Mouse (Mus musculus): ENCODE data around the gene Trf.

The Trf gene

GRCm38 (mm10) chr9:103230151-103230951 is at the start of gene Trf, which contains the start of gene Gm20425:
TSS of gene Trf (minus strand) at chr9:103230444.
TSS of gene Gm20425 (minus strand) at chr9:103230307.
- peak; percentile 28 to 29 for DNase-seq

- DNase-seq = no peak
These were observed 46.6 kb upstream of the Trf start for GRCm38 (mm10) chr9:103276876-103277275.

DNA sequence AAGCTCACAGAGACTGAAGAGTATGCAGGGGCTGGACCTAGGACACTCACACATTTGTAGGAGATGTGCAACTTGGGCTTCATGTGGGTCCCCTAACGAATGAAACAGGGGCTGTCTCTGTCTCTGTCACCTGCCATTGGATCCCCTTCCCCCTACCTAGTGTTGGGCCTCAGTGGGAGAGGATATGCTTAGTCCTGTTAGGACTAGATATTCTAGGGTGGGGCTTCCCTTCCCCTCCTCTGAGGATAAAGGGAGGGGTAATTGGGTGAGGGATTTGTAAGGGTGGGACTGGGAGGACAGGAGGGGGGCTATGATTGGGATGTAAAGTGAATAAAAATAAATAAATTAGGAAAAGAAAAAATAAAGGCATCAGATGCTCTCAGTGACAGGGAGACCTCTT is 45.4 kb upstream of the Trf start:
- no peak for DNase-seq

- no peak for DNase-seq
These were observed 44.6 kb upstream of the Trf start for GRCm38 (mm10) chr9:103274819-103275218.

- no peak for DNase-seq
These were observed 40.9 kb upstream of the Trf start for GRCm38 (mm10) chr9:103271104-103271503.

DNA sequence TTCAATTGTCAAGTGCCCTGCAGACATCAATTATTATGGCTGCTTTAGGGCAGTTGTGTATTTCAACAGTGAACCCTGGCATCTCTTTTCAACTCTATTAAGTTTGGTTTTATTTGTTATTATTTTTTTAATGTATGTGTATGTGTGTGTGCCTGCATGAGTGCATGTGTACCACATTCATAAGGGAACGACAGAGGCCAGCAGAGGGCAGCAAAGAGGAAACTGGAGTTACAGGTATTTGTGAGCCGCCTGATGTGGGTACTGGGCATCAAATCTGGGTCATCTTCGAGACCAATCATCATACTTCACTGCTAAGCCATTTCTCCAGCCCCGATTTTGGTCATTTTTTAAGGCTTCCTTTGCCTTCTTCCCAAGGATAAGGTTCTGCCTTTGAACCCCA is 35.5 kb upstream of the Trf start:
- DNase-seq = no peak

- no peak for DNase-seq
These were observed 22.7 kb upstream of the Trf start for GRCm38 (mm10) chr9:103252906-103253305.

GRCm38 (mm10) chr9:103248618-103249017 is 18.4 kb upstream of the Trf start:
- no peak for DNase-seq

GRCm38 (mm10) chr9:103246526-103247168 is 16.4 kb upstream of the Trf start:
- DNase-seq = no peak

DNA sequence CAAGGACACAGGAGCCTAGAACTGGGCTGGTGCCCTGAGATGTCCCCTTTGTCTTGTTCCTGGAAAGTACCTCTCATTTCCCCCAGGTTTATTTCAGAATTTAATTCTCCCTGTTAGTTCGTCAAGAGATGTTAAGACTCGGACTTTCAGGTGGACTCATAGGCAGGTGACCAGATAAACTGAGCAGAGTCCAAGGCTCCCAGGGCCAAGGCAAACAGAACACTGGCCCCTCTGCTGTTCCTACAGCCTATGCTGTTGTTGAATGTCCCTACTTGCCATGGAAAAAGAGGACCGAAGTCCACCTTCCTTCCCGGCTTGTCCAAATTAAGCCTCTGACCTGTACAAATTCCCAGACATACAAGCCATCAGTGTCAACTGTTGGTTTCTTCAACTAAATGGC is 13.4 kb upstream of the Trf start:
- DNase-seq = no peak

DNA sequence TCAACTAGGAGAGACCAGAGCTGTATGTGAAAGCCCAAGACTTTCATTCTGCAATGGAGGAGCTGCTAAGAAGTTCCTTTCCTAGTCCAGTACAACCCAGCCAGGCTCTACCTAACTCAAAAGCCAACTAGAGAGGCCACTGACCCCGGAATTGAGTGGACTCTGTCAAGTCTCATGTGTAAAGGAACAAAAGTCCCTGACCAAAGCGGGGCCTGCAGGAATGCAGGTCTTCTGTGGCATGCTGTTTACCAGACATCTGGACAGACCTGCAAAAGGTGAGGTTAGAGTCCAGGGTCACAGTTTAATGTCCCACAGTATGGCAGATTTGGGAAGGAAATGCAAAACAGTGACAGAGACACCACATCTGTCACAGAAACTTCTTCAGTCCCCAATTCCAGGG is 11.0 kb upstream of the Trf start:
- no peak for DNase-seq

- DNase-seq = no peak
These were observed 9.2 kb upstream of the Trf start for GRCm38 (mm10) chr9:103239471-103239870.

GRCm38 (mm10) chr9:103234565-103235165 is 4.4 kb upstream of the Trf start:
- DNase-seq = peak in 1 of 2 experiments; percentile 5

DNA sequence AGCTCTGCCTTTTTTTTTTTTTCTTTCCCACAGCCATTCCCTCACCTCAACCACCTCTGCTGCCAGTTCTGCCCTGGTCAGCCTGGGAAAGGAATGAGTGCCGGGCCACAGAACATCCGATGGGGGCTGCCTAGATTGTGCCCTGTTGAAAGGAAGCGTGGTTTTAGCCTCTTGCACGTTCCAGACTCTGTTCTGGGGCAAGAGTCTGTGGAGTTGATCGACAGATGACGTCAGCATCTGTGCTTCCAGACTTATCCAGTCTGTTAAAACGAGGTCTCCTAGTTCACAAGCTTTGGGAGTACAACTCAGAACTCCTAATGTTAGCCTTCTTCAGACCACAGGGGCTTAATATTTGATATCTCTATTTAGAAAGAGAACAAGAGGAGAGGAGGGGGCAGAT is 3.8 kb upstream of the Trf start:
- no peak for DNase-seq

DNA sequence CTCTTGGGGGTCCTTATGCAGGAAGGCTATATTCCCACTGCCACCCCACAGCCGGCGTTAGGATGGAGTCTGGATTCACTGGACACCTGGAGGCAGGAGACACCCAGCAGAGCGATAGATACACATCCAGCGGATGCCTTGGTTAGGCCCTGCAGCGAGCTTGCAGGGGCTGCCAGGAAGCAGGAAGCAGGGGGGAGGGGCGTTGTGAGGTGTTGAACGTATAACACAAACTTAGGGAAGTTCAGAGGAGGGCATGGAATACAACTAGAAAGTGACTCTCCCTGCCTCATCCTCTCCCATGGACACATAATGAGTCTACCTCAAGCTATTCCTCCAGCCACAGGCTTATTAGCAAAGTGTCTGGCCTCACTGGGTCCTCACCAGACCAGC is 2.8 kb upstream of the Trf start:
- DNase-seq = no peak

DNA sequence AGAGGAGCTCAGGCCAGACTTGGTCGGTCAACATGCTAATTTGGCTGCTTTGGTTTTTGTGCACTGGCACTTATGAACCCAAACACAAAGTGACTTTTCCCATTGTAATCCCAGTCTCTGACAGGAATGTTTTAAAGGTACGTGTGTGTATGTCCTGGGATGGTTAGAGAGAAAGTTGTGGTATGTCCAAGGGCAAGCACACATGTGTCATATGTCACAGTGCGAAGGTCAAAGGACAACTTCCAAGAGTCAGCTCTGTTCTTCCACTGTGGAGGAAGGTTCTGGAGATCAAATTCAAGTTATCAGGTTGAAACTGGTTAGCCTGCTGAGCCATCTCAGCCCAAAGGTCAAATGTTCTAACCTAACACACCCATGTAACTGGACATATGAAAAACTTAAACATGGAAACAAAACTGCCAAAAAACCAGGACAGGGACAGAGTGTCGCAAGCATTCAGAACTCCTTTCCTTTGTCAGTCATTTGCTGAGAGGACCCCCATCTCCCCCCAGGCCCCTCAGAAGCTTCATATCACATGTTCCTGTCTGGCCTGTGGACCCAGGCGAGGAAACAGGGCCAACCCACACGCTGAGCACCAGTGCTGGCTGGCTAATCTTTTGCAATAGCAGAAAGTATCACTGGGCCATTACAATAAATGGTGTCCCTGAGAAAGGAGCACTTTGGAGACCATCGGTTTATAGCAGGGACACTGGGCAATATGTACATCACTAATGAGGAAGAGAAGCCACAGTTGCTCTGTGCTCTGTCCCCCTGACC is 2.2 kb upstream of the Trf start:
- DNase-seq = no peak

- DNase-seq = no peak
These were observed 992 bp downstream of the Trf start for GRCm38 (mm10) chr9:103229037-103229867.

DNA sequence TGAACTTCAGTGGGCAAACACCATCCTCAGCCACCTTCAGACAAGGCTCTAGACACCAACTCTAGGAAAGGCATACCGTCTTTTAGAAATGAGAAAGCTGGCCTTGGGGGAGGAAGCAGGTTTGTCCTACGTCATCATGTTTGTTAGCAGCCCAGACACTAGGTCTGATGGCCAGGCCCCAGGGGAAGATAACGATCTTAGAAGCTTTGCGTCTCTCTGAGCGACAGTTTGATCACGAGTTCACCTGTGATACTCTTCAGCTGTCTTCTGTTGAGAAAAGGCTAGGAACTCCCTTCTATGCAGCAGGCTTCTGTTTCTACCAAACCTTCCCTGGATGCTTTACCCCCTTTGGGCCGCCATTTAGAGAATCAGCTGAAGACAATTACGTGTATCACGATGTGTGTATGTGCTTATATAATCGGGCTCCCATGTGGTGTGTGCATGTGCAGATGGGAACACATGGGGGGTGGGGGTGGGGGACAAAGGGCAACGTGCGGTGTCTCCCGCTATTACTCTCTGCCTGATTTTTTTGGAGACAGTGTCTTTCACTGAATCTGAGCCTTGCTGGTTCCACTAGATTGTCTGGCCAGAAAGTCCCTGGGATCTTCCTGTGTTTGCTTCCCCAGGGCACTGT is 1.8 kb downstream of the Trf start:
- no peak for DNase-seq

- no peak for DNase-seq
These were observed 2.5 kb downstream of the Trf start for GRCm38 (mm10) chr9:103227760-103228159.

- DNase-seq = no peak
These were observed 3.4 kb downstream of the Trf start for GRCm38 (mm10) chr9:103226806-103227205.

DNA sequence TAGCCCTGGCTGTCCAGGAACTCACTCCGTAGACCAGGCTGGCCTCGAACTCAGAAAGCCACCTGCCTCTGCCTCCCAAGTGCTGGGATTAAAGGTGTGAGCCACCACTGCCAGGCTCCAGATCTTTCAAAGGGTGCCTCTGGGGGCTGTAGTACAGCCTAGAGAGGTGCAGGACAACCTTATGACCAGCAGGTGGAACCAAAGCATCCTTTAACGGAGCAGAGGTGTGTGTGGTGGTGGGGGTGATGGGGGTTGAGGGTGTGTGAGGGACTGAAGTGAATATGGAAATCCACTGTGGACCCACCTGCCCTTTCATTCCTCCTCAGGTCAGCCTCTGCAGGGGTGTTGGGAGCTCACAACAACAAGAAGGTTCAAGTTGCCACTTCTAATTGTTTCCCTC is 4.8 kb downstream of the Trf start:
- DNase-seq = no peak

GRCm38 (mm10) chr9:103224721-103225120 is 5.5 kb downstream of the Trf start:
- DNase-seq = no peak
